In the genomic region with DNA sequence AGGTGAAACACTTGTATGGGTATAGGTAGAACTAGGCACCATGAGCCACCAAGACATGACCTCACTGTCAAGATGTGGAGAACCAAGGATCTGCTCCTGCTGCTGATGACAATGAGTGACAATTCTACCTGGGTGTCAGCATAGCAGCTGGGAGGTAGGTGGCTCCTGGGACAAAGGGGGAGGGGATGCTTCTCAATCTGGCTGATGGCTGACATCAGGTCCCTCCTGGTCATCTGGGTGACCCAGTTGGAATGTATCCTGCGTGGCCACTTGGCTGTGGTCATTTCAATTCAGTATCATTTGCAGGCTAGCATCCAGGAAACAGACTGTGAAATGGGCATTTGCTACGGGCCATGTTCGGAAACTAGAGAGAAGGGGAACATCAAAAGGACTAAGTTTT, we compare ENCODE assay signal across 23 mouse cellular contexts. TPM values are rescaled to one million over a fixed set of nuclear protein-coding genes. Genes with fewer than 3 reads are reported as not detected.
DNase-seq lines count a peak whose midpoint lies in the region; ATAC-seq lines count a peak whose summit lies in the region.
"Had no signal": no experiment of that assay in that cellular context is flagged by ENCODE, and none has a peak within 500 bp of the region (broad histone marks: within the 10 kb centered on the region; RNA-seq: fewer than 3 reads in every experiment).

No protein-coding gene starts in this region.

- DNase-seq in cerebellum, adult 11 months = no peak
- DNase-seq in cerebellum, adult 9-11 months = peak; percentile 10
- no peak for DNase-seq in cerebellum, adult 9-10 months
- DNase-seq in gastrocnemius, postnatal 10 days = no peak
- DNase-seq: adrenal gland, postnatal 10 days; B cell, adult 2 months; gastrocnemius, postnatal 25 days; heart, postnatal 10 days; heart, postnatal 4 days; kidney, adult 9 months had no signal

- peak overlapping the region; percentile 15 for H3K4me3 ChIP-seq in megakaryocyte, embryonic 14.5 days (replicated peaks)
- H3K4me3 ChIP-seq: embryonic facial prominence, embryonic 12.5 days; forebrain, embryonic 12.5 days; heart, embryonic 10.5 days; hindbrain, embryonic 12.5 days had no signal

- no peaks in the 10 kb centered on the region for H3K27me3 ChIP-seq in megakaryocyte, embryonic 14.5 days (replicated peaks)
- H3K27me3 ChIP-seq: embryonic facial prominence, embryonic 12.5 days; forebrain, embryonic 12.5 days; hindbrain, embryonic 12.5 days had no signal

- ATAC-seq in cerebellum, adult (ENCODE audit: insufficient number of reproducible peaks, low FRiP score, low TSS enrichment) = peak; percentile 52; the same call in 1 of the 2 replicates
- no peak for ATAC-seq in megakaryocyte, adult 5-6 weeks (ENCODE audit: poor library complexity, severe bottlenecking)
- ATAC-seq: CD4-positive, CD25-positive, alpha-beta regulatory T cell, adult 4 months; forebrain, embryonic 16.5 days; hindbrain, embryonic 16.5 days; inflammation-experienced regulatory T-cells, adult 6 months; intestine, postnatal 0 days had no signal

- H3K4me1 ChIP-seq in megakaryocyte, embryonic 14.5 days = no peaks in the 10 kb centered on the region
- H3K4me1 ChIP-seq: embryonic facial prominence, embryonic 12.5 days; heart, embryonic 10.5 days; hindbrain, embryonic 12.5 days had no signal

- H3K36me3 ChIP-seq in megakaryocyte, embryonic 14.5 days (replicated peaks; ENCODE audit: low read length) = no peaks in the 10 kb centered on the region
- H3K36me3 ChIP-seq: embryonic facial prominence, embryonic 12.5 days; forebrain, embryonic 12.5 days; G1E; heart, embryonic 10.5 days had no signal

- H3K9me3 ChIP-seq in megakaryocyte, embryonic 14.5 days = peaks cover 50% of the 10 kb centered on the region
- H3K9me3 ChIP-seq: embryonic facial prominence, embryonic 12.5 days; forebrain, embryonic 12.5 days; heart, embryonic 10.5 days; hindbrain, embryonic 12.5 days had no signal

RNA-seq across cellular contexts. Expression of gene Pid1, which starts 16.9 kb away (rescaled TPM):
- polyA plus RNA-seq in megakaryocyte, embryonic 14.5 days (2012; ENCODE audit: insufficient read depth, low replicate concordance) = 2.4 and 3.4 TPM in 2 replicates
- 121 and 132 TPM in 2 replicates for total RNA-seq in megakaryocyte, adult 5-6 weeks (2015)
- total RNA-seq in megakaryocyte, adult 5-6 weeks (2017) = 107 and 113 TPM in 2 replicates
- total RNA-seq in gastrocnemius, postnatal 10 days (2021) = 10 to 100 TPM; 18.7 to 25.0 TPM
- polyA plus RNA-seq: G1E had no signal

Comparison
In these comparisons a context has a peak if more than half of its experiments do, and no peak if none do; other contexts are left out.
1. RNA of gene Pid1, which starts 16.9 kb away (total RNA-seq): 107 to 132 TPM in megakaryocyte, adult 5-6 weeks; 18.7 to 25.0 TPM in gastrocnemius, postnatal 10 days; every median in the first group is over 4 times any median in the second.